In genomic region chr17:32786944-32787343, GRCm38 (mm10) we compare ENCODE assay signal across 8 mouse cellular contexts. TPM values are rescaled to one million over a fixed set of nuclear protein-coding genes. Genes with fewer than 3 reads are reported as not detected.
DNase-seq lines count a peak whose midpoint lies in the region; ATAC-seq and TF ChIP-seq lines count a peak whose summit lies in the region.

No protein-coding gene starts in this region.

- WGBS in thymus, adult 2 months = 75% methylated on average over 6 of the region's 6 CpGs
- WGBS in liver, embryonic 11.5 days = 50% methylated on average over 6 of the region's 6 CpGs

- peak overlapping the region; percentile 79 for H3K4me2 ChIP-seq in liver, embryonic 11.5 days

- no peaks in the 10 kb centered on the region for H3K27me3 ChIP-seq in thymus, adult 2 months (ENCODE audit: control insufficient read depth, insufficient read depth, low read length)
- H3K27me3 ChIP-seq in liver, embryonic 11.5 days (replicated peaks; ENCODE audit: control insufficient read depth, insufficient read depth, low read length) = no peaks in the 10 kb centered on the region

- intact Hi-C loops in gastrocnemius, adult 2 months (cut with DNase I) = loop anchor here (5.0 to 10.0 kb wide), 2 partner anchors 40 to 298 kb away; partner anchors contain the start of gene Zfp563
- intact Hi-C loops in gastrocnemius, postnatal 14 days (cut with DNase I; ENCODE audit: low total_unique reads) = no loop called here

- peak overlapping the region; percentile 96 for H3K9ac ChIP-seq in liver, embryonic 11.5 days (ENCODE audit: low read depth, low read length)

- TF ChIP-seq CTCF in gastrocnemius, adult 2 months (IDR thresholded peaks at IDR 0.05) = no peak
- no peak for TF ChIP-seq CTCF in thymus, adult 2 months (IDR thresholded peaks at IDR 0.05; ENCODE audit: borderline replicate concordance, control insufficient read depth, extremely low read depth, insufficient read depth, low read length, poor library complexity)

- H3K36me3 ChIP-seq in thymus, adult 2 months (ENCODE audit: control insufficient read depth, insufficient read depth, low read length) = peaks cover 9% of the 10 kb centered on the region
- H3K36me3 ChIP-seq in liver, embryonic 11.5 days (ENCODE audit: control insufficient read depth, insufficient read depth, low read length) = peaks cover 15% of the 10 kb centered on the region

- no peak for TF ChIP-seq POLR2A in thymus, adult 2 months (IDR thresholded peaks at IDR 0.05; ENCODE audit: control insufficient read depth, extremely low read depth, insufficient read depth, low read length, poor library complexity)

- ATAC-seq in liver, embryonic 11.5 days (replicated peaks; ENCODE audit: low FRiP score) = no peak

- peak overlapping the region; percentile 91 for H3K4me3 ChIP-seq in gastrocnemius, adult 2 months
- H3K4me3 ChIP-seq in thymus, adult 2 months (ENCODE audit: control insufficient read depth, insufficient read depth, low read length) = peak overlapping the region; percentile 23; the same call in 1 of the 2 replicates
- H3K4me3 ChIP-seq in liver, embryonic 11.5 days (ENCODE audit: low read depth, low read length) = peak overlapping the region; percentile 88

- peak overlapping the region; percentile 96 for H3K27ac ChIP-seq in gastrocnemius, adult 2 months
- no peak overlapping the region for H3K27ac ChIP-seq in thymus, adult 2 months (ENCODE audit: control insufficient read depth, insufficient read depth, low read length)
- no peak overlapping the region for H3K27ac ChIP-seq in liver, embryonic 11.5 days (ENCODE audit: low read depth, low read length)

- H3K4me1 ChIP-seq in thymus, adult 2 months (replicated peaks; ENCODE audit: control insufficient read depth, insufficient read depth, low read length) = peaks cover 9% of the 10 kb centered on the region
- peaks cover 16% of the 10 kb centered on the region for H3K4me1 ChIP-seq in liver, embryonic 11.5 days (replicated peaks; ENCODE audit: control insufficient read depth, insufficient read depth, low read length)

- no peak for DNase-seq in gastrocnemius, adult 2 months
- no peak for DNase-seq in gastrocnemius, postnatal 14 days
- DNase-seq in thymus, adult 2 months = no peak
- no peak for DNase-seq in thymus, postnatal 4 days
- DNase-seq in liver, embryonic 11.5 days (ENCODE audit: low spot score) = no peak
- no peak for DNase-seq in adrenal gland, adult 2 months
- DNase-seq in retina, embryonic 14.5 days (ENCODE audit: low spot score) = no peak
- no peak for DNase-seq in urinary bladder, adult 2 months (ENCODE audit: low spot score)

- no peaks in the 10 kb centered on the region for H3K9me3 ChIP-seq in liver, embryonic 11.5 days (ENCODE audit: control insufficient read depth, low read length)

RNA-seq across cellular contexts. Expression of gene Zfp871, which starts 1.1 kb away (rescaled TPM):
- 10 to 100 TPM; 25.0 to 25.9 TPM for total RNA-seq in gastrocnemius, adult 2 months (2021)
- total RNA-seq in gastrocnemius, postnatal 14 days (2021) = 10 to 100 TPM; 22.2 to 24.0 TPM
- polyA plus RNA-seq in thymus, adult 2 months (2012; rRNA removed) = 25.7 and 29.7 TPM in 2 replicates
- polyA plus RNA-seq in liver, embryonic 11.5 days (2014; fragmentation: Nextera tagmentation; extraction: Ambion mirVana) = 24.7 and 25.3 TPM in 2 replicates
- 10 to 100 TPM; 41.3 to 45.9 TPM for total RNA-seq in adrenal gland, adult 2 months (2021)
- polyA plus RNA-seq in adrenal gland, adult 2 months (2012; rRNA removed) = 3.8 and 4.8 TPM in 2 replicates
- 20.1 and 22.0 TPM in 2 replicates for polyA plus RNA-seq in urinary bladder, adult 2 months (2012; rRNA removed)

RNA-seq across cellular contexts. Expression of gene Zfp811, which starts 22.8 kb away (rescaled TPM):
- total RNA-seq in gastrocnemius, adult 2 months (2021) = under 1 TPM; 0.26 to 0.28 TPM
- total RNA-seq in gastrocnemius, postnatal 14 days (2021) = under 1 TPM; 0.18 to 0.33 TPM
- polyA plus RNA-seq in thymus, adult 2 months (2012; rRNA removed) = 0.05 and 0.13 TPM in 2 replicates
- 1.3 and 1.6 TPM in 2 replicates for polyA plus RNA-seq in liver, embryonic 11.5 days (2014; fragmentation: Nextera tagmentation; extraction: Ambion mirVana)
- total RNA-seq in adrenal gland, adult 2 months (2021) = under 1 TPM; 0.43 to 0.69 TPM
- polyA plus RNA-seq in adrenal gland, adult 2 months (2012; rRNA removed) = 0.02 TPM in 1 of 2 replicates, not detected in the other
- polyA plus RNA-seq in urinary bladder, adult 2 months (2012; rRNA removed) = 4.5 and 5.2 TPM in 2 replicates

RNA-seq across cellular contexts. Expression of gene Zfp799, which starts 43.1 kb away (rescaled TPM):
- 1 to 10 TPM; 5.6 to 7.4 TPM for total RNA-seq in gastrocnemius, adult 2 months (2021)
- 1 to 10 TPM; 6.3 to 7.7 TPM for total RNA-seq in gastrocnemius, postnatal 14 days (2021)
- polyA plus RNA-seq in thymus, adult 2 months (2012; rRNA removed) = 9.8 and 12.5 TPM in 2 replicates
- 6.0 and 6.7 TPM in 2 replicates for polyA plus RNA-seq in liver, embryonic 11.5 days (2014; fragmentation: Nextera tagmentation; extraction: Ambion mirVana)
- 10 to 100 TPM in 1 of 2 experiments, 1 to 10 TPM in 1; 8.9 to 13.5 TPM for total RNA-seq in adrenal gland, adult 2 months (2021)
- 1.6 and 3.9 TPM in 2 replicates for polyA plus RNA-seq in adrenal gland, adult 2 months (2012; rRNA removed)
- 5.5 and 7.2 TPM in 2 replicates for polyA plus RNA-seq in urinary bladder, adult 2 months (2012; rRNA removed)

Comparison
In these comparisons a context has a peak if more than half of its experiments do, and no peak if none do; other contexts are left out.
1. H3K4me3 ChIP-seq: peak in every context shown above with its lines; median percentile 91 in gastrocnemius, adult 2 months; 88 in liver, embryonic 11.5 days; 23 in thymus, adult 2 months.